Mouse (Mus musculus): ENCODE data around the gene Smu1.

- peak; percentile 37 for TF ChIP-seq CTCF (conservative IDR thresholded peaks at IDR 0.05; ENCODE audit: low read length)
- TF ChIP-seq POU5F1 (IDR thresholded peaks at IDR 0.05; ENCODE audit: borderline replicate concordance, low read length): no peak
- TF ChIP-seq NANOG (IDR thresholded peaks at IDR 0.05; ENCODE audit: borderline replicate concordance, low read length): no peak
Observed at GRCm38 (mm10) chr4:40727247-40727646, 30.5 kb downstream of the Smu1 start.

Data from E14TG2a.4 (cell line).